Mouse (Mus musculus) liver, embryonic 13.5 days (tissue): ENCODE measurements at regions not wholly inside any gene's neighbourhood (a gene's known extent, or its start where the extent isn't known, plus 50 kb on each side); places are given as distances from the start of the nearest gene placed in this dataset.

Source experiments
- ATAC-seq: fragments of 200-750 bp; cut with Nextera tagmentation; 2 replicates; pipeline ENCODE4 v1.8.0; 2017; ENCODE audit warnings: low read depth, mild to moderate bottlenecking, moderate number of reproducible peaks, moderate library complexity
- DNase-seq: peaks from one replicate; pipeline ENCODE4 v3.0.0; 2022
- H3K27ac ChIP-seq: fragments of 300-500 bp; sonication (generic); 2 replicates; pipeline ENCODE4 v1.5.1; 2015; ENCODE audit warnings: moderate library complexity, mild to moderate bottlenecking, inconsistent platforms
- H3K27me3 ChIP-seq: fragments of 300-500 bp; sonication (generic); 2 replicates; pipeline ENCODE4 v1.6.1; 2015; ENCODE audit warnings: mild to moderate bottlenecking, inconsistent platforms
- H3K36me3 ChIP-seq: fragments of 300-500 bp; sonication (generic); 2 replicates; pipeline ENCODE4 v1.6.1; 2015; ENCODE audit warnings: mild to moderate bottlenecking, inconsistent platforms
- H3K4me1 ChIP-seq: fragments of 300-500 bp; sonication (generic); replicated peaks from 2 replicates; pipeline ENCODE4 v1.6.1; 2015; ENCODE audit warnings: inconsistent platforms
- H3K4me2 ChIP-seq: fragments of 300-500 bp; sonication (generic); 2 replicates; pipeline ENCODE4 v1.6.1; 2015; ENCODE audit warnings: inconsistent platforms, mild to moderate bottlenecking, moderate library complexity
- H3K4me3 ChIP-seq: fragments of 300-500 bp; sonication (generic); replicated peaks from 2 replicates; pipeline ENCODE4 v1.5.1; 2015; ENCODE audit warnings: mild to moderate bottlenecking, inconsistent platforms
- H3K9ac ChIP-seq: fragments of 300-500 bp; sonication (generic); 2 replicates; pipeline ENCODE4 v1.6.1; 2015; ENCODE audit warnings: mild to moderate bottlenecking, inconsistent platforms
- H3K9me3 ChIP-seq: fragments of 300-500 bp; sonication (generic); replicated peaks from 2 replicates; pipeline ENCODE4 v1.6.1; 2016; ENCODE audit warnings: inconsistent platforms
- WGBS: fragments of 180-500 bp; shearing (Covaris S2); methylation state at CpG from one replicate; pipeline ENCODE4 v1.1.7; 2015; ENCODE audit not compliant: insufficient replicate concordance; 5-methylcytosine and 5-hydroxymethylcytosine counted together

DNA sequence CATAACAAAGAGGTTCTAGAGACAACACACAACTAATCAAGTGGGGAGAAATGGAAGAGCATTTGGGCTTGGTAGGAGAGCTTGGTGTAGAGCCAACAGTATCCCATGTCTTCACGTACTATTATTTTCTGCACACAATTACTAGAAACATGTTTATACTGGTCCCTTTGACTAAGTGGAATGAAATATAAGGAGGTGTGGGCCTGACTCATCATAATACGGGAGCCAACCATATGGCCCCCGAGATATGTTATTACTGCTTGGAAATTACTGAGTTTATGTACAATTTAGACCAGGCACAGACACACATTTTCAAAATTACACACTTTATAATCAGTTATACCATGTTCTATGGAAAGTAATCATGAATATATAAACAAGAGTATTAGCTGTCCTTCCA, 92.7 kb upstream of the Sash1 start:
- H3K4me3 ChIP-seq = no peak overlapping the region
- no peaks in the 10 kb centered on the region for H3K9me3 ChIP-seq

DNA sequence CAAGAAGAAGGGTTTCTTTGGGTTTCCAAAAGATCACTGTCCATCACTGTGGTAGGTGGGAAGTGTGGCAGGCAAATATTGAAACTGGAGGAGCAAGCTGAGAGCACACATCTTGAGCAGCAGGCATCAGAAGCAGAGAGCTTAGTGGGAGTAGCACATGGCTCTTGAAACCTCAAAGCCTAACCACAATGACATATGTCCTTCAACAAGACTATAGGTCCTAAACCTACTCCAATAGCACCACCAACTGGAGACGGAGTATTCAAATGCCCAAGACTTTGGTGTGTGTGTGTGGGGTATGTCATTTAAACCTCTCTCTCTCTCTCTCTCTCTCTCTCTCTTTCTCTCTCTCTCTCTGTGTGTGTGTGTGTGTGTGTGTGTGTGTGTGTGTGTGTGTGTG, 88.1 kb upstream of the Sash1 start:
- no peak overlapping the region for H3K4me2 ChIP-seq
- 19% methylated on average over 1 of the region's 1 CpGs for WGBS
- no peak overlapping the region for H3K27ac ChIP-seq
- H3K9ac ChIP-seq = no peak overlapping the region
- no peaks in the 10 kb centered on the region for H3K36me3 ChIP-seq
- no peaks in the 10 kb centered on the region for H3K27me3 ChIP-seq
- ATAC-seq (no peak), DNase-seq (no peak)
- H3K4me3 ChIP-seq = no peak overlapping the region
- no peaks in the 10 kb centered on the region for H3K4me1 ChIP-seq
- H3K9me3 ChIP-seq = no peaks in the 10 kb centered on the region

More for the DNA sequence above, 92.7 kb upstream of the Sash1 start:
- Histone ChIP-seq H3K4me1 (no peaks in the 10 kb centered on the region), H3K9ac (no peak overlapping the region), H3K4me2 (no peak overlapping the region), H3K36me3 (no peaks in the 10 kb centered on the region), H3K27ac (no peak overlapping the region), H3K27me3 (no peaks in the 10 kb centered on the region)
- DNase-seq (no peak), ATAC-seq (no peak)
- WGBS = 75% methylated on average over 3 of the region's 3 CpGs

DNA sequence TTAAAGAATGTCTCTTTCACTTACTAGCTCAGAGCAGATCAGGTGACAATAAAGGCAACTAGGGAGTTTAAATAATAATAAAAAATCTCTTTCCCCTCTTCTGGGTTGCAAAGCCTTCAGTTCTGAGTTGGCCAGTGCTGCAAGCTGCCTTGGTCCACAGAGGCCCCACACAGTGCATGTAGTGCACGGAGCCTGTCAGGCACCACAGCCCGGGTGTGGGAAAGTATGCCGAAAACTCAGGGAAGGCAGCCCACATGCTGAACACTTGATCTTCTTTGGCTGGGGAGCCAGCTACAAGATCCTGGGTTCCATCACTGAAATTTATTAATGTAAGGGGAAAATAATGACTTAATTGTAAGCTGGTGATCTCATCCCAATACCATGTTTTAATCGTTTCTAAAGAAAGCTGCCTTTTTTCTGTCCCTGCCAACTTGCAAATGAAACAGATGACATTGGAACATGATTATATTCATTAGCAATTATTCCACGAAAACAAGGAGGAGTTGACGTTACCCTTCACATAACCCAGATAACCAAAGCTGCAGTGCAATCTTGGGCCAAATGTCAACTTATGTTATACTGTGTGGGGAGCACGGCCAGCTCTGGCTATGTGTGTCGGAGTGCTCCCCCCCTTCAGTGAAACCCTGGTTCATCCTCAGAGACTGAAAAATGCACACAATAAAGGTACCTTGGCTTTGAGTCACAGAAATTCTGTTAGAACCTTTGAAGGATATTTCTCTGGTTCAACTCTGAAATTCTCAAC, 87.1 kb upstream of the Sash1 start:
- H3K27me3 ChIP-seq = no peaks in the 10 kb centered on the region
- no peak overlapping the region for H3K9ac ChIP-seq
- H3K4me3 ChIP-seq = no peak overlapping the region
- DNase-seq = no peak
- H3K9me3 ChIP-seq = no peaks in the 10 kb centered on the region
- H3K36me3 ChIP-seq = no peaks in the 10 kb centered on the region
- ATAC-seq = no peak
- no peak overlapping the region for H3K27ac ChIP-seq
- no peaks in the 10 kb centered on the region for H3K4me1 ChIP-seq
- H3K4me2 ChIP-seq = no peak overlapping the region
- 67% methylated on average over 8 of the region's 8 CpGs for WGBS

DNA sequence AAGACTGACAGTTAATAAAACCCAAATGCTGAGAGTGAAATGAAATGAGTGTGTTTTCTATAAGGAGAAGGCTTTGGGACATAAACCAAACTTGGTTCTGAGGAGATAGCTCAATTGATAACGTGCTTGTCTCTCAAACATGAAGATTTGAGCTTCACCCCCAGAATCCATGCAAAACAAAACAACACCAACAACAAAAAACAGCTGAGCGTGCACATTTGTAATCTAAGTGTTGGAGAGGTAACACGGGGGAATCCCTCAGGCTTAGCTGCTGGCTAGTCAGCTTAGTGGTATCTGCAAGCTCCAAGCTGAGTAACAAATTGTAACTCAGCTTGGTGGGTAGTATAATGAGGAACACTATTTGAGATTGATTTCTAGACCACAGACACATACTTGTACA, 84.9 kb upstream of the Sash1 start:
- no peaks in the 10 kb centered on the region for H3K36me3 ChIP-seq
- no peak overlapping the region for H3K4me2 ChIP-seq
- no peak overlapping the region for H3K9ac ChIP-seq
- ATAC-seq = no peak
- no peak for DNase-seq
- H3K27me3 ChIP-seq = no peaks in the 10 kb centered on the region
- 58% methylated on average over 3 of the region's 3 CpGs for WGBS
- no peak overlapping the region for H3K4me3 ChIP-seq
- H3K4me1 ChIP-seq = no peaks in the 10 kb centered on the region
- H3K9me3 ChIP-seq = no peaks in the 10 kb centered on the region
- H3K27ac ChIP-seq = no peak overlapping the region

DNA sequence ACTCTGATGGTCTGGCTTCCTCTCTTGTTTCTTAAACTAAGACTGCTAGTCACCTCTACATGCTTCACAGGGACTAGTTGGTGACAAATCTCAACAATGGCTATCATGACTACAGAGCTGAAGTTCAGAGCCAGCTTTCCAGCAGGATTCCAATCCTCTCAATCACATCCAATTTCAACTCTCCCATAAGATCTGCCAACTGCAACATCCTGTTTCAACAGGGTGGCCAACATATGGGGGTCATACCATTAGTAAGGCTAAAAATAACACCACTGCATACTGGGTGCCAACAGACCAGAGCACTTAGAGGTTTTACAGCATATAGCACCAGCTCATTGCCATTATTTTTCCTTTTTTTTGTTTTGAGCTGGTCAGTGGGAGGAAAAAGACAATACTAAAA, 83.7 kb upstream of the Sash1 start:
- H3K9ac ChIP-seq = no peak overlapping the region
- no peak overlapping the region for H3K4me2 ChIP-seq
- DNase-seq = no peak
- H3K36me3 ChIP-seq = no peaks in the 10 kb centered on the region
- H3K27me3 ChIP-seq = no peaks in the 10 kb centered on the region
- no peaks in the 10 kb centered on the region for H3K4me1 ChIP-seq
- no peak overlapping the region for H3K4me3 ChIP-seq
- no peaks in the 10 kb centered on the region for H3K9me3 ChIP-seq
- H3K27ac ChIP-seq = no peak overlapping the region
- ATAC-seq = no peak

GRCm38 (mm10) chr10:8969016-8969415, 83.1 kb upstream of the Sash1 start:
- no peak for ATAC-seq
- no peak overlapping the region for H3K27ac ChIP-seq

DNA sequence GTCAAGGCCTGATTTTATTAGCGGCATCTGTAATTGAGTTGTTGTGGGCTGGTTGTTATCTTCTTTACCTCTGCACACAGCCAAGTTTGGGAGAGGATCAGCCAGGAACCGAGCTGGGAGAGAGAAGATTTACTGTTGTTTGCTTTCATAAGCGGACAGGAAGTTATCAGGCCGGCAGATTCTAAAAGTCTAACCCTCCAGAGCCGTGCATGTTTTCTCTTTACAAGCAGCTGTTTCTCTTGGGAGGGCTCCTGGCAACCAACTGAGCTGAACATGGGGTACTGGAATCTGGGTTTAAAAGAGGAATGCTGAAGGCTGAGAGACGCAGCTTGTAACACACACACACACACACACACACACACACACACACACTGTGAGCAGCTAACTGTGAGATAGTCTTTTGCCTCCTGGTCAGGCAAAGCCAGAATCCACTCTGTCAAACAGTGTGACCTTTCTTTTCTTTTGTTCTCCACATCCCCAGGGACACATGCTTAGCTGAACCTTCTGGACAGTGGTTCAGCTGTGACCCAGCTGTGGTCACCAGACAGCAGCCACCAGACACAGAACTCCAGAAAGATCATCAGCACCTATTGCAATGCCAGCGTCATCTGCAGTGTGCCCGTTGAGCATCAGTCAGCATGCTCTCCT, 82.5 kb upstream of the Sash1 start:
- H3K4me3 ChIP-seq = no peak overlapping the region
- H3K4me2 ChIP-seq = no peak overlapping the region
- ATAC-seq (no peak), DNase-seq (no peak)
- 47% methylated on average over 8 of the region's 8 CpGs for WGBS
- H3K27ac ChIP-seq = no peak overlapping the region
- no peaks in the 10 kb centered on the region for H3K9me3 ChIP-seq
- no peaks in the 10 kb centered on the region for H3K36me3 ChIP-seq
- H3K9ac ChIP-seq = no peak overlapping the region
- H3K27me3 ChIP-seq = no peaks in the 10 kb centered on the region
- no peaks in the 10 kb centered on the region for H3K4me1 ChIP-seq

More at GRCm38 (mm10) chr10:8969016-8969415, 83.1 kb upstream of the Sash1 start:
- WGBS = 59% methylated on average over 5 of the region's 5 CpGs
- no peak overlapping the region for H3K4me2 ChIP-seq
- no peak overlapping the region for H3K4me3 ChIP-seq
- no peaks in the 10 kb centered on the region for H3K36me3 ChIP-seq
- H3K9me3 ChIP-seq = no peaks in the 10 kb centered on the region
- H3K9ac ChIP-seq = no peak overlapping the region
- H3K4me1 ChIP-seq = no peaks in the 10 kb centered on the region
- no peaks in the 10 kb centered on the region for H3K27me3 ChIP-seq
- no peak for DNase-seq

- no peaks in the 10 kb centered on the region for H3K36me3 ChIP-seq
- no peak overlapping the region for H3K4me2 ChIP-seq
- no peak overlapping the region for H3K27ac ChIP-seq
- ATAC-seq = no peak
- no peaks in the 10 kb centered on the region for H3K4me1 ChIP-seq
- H3K9me3 ChIP-seq = no peaks in the 10 kb centered on the region
- 57% methylated on average over 5 of the region's 5 CpGs for WGBS
- no peak overlapping the region for H3K4me3 ChIP-seq
- H3K9ac ChIP-seq = no peak overlapping the region
- no peaks in the 10 kb centered on the region for H3K27me3 ChIP-seq
- DNase-seq = no peak
Observed at GRCm38 (mm10) chr10:8962921-8963320, 77.1 kb upstream of the Sash1 start.

DNA sequence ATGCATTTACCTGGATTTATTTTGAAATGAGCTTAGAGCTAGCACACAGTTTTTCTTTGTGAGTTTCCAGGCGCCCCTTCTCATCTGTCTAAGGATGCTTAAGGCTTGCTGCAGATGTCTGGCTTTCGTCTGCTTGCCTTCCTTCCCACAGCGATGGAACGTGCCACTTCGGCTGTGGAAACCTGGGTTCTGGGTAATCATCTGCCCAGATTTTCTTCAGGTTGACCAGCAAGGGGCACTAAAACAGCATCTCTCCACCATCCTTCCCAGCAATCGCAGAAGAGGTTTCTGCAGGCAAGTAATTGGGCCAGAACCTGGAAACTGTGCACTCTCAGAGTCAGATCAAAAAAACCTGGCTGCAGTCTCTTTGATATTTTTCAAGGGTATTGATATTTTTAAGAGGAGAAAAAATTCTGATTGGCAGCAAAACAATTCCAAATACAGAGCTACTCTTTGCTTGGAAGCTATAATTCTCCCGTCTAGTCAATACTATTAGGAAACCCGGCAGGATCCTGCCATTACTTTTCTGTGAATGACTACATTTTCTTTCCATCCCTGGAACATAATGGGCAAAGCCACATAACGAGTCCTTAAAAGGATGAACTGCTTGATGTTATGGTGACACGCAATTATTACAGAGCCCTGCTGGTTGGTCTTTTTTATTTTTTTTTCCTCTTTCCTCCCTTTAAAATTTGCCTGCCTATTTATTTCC, 75.2 kb upstream of the Sash1 start:
- Histone ChIP-seq H3K9me3 (no peaks in the 10 kb centered on the region), H3K4me2 (no peak overlapping the region), H3K36me3 (no peaks in the 10 kb centered on the region), H3K27ac (no peak overlapping the region), H3K27me3 (no peaks in the 10 kb centered on the region), H3K9ac (no peak overlapping the region), H3K4me1 (no peaks in the 10 kb centered on the region), H3K4me3 (no peak overlapping the region)
- 69% methylated on average over 10 of the region's 10 CpGs for WGBS
- no peak for DNase-seq
- ATAC-seq = no peak

- Histone ChIP-seq H3K4me1 (no peaks in the 10 kb centered on the region), H3K4me2 (no peak overlapping the region), H3K4me3 (no peak overlapping the region), H3K9ac (no peak overlapping the region), H3K27me3 (no peaks in the 10 kb centered on the region), H3K27ac (no peak overlapping the region), H3K9me3 (no peaks in the 10 kb centered on the region), H3K36me3 (no peaks in the 10 kb centered on the region)
- ATAC-seq (no peak), DNase-seq (no peak)
- 75% methylated on average over 9 of the region's 9 CpGs for WGBS
Observed at GRCm38 (mm10) chr10:8960275-8960960, 74.5 kb upstream of the Sash1 start.

GRCm38 (mm10) chr10:8955499-8956211, 69.8 kb upstream of the Sash1 start:
- Histone ChIP-seq H3K9me3 (no peaks in the 10 kb centered on the region), H3K27me3 (no peaks in the 10 kb centered on the region), H3K9ac (no peak overlapping the region), H3K4me3 (no peak overlapping the region), H3K4me2 (no peak overlapping the region), H3K36me3 (no peaks in the 10 kb centered on the region), H3K27ac (no peak overlapping the region), H3K4me1 (no peaks in the 10 kb centered on the region)
- WGBS = 28% methylated on average over 6 of the region's 6 CpGs
- DNase-seq (no peak), ATAC-seq (no peak)
